Mouse (Mus musculus) spleen, adult 2 months (tissue): ENCODE measurements at regions not wholly inside any gene's neighbourhood (a gene's known extent, or its start where the extent isn't known, plus 50 kb on each side); places are given as distances from the start of the nearest gene placed in this dataset.

Experiments used
- CTCF ChIP-seq: fragments of 200-500 bp; IDR thresholded peaks from 2 replicates; pipeline ENCODE4 v1.5.1; 2011; ENCODE audit warnings: mild to moderate bottlenecking, inconsistent platforms; ENCODE audit not compliant: insufficient read depth, insufficient read length, insufficient replicate concordance; ENCODE audit errors: extremely low read depth
- POLR2A ChIP-seq: fragments of 200-500 bp; IDR thresholded peaks from 2 replicates; pipeline ENCODE4 v1.6.1; 2011; ENCODE audit warnings: low read depth, low read length, inconsistent platforms

GRCm38 (mm10) chr3:143596011-143596683, 608.9 kb downstream of the Lmo4 start:
- TF ChIP-seq CTCF (no peak), POLR2A (no peak)
